Mouse (Mus musculus) cerebellum, adult 2 months (tissue): Measurements from ENCODE around the gene Pgm2.

Experiments used
- CTCF ChIP-seq: fragments of 200-500 bp; IDR thresholded peaks from 2 replicates; pipeline ENCODE4 v1.5.1; 2011; ENCODE audit warnings: low read depth, mild to moderate bottlenecking, control low read depth, low read length, moderate library complexity, borderline replicate concordance; ENCODE audit not compliant: insufficient read depth
- POLR2A ChIP-seq: fragments of 200-500 bp; IDR thresholded peaks from 2 replicates; pipeline ENCODE4 v1.6.1; 2011; ENCODE audit warnings: low read length, control low read depth, borderline replicate concordance; ENCODE audit not compliant: insufficient read depth

- TF ChIP-seq POLR2A = no peak
- TF ChIP-seq CTCF = 0 out of 2 replicates have a peak, but pooled peaks have one; percentile 4
Measured at GRCm38 (mm10) chr5:64109217-64109616, 16.5 kb downstream of the Pgm2 start.
